In the genomic region with DNA sequence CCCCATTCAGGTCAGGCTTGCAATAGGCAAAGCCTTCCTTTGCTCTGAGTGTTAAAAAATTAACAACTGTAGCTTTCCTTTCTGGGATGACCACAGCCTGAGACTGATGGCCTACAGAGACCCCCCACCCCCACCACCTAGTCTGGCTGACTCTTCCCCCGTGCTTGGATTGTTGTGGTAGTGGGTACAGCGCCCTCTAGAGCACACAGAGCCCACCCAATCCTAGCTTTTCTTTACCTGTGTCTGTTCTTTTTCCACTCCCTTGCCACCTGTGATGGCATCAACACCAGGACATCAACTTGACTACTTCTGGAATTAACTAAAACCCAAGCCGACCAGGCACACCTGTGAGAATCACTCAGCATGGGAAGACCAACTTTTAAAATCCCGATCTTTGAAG, we compare ENCODE assay signal across 20 mouse cellular contexts.
DNase-seq lines count a peak whose midpoint lies in the region; TF ChIP-seq lines count a peak whose summit lies in the region.
"Had no signal": no experiment of that assay in that cellular context is flagged by ENCODE, and none has a peak within 500 bp of the region (broad histone marks: within the 10 kb centered on the region; RNA-seq: fewer than 3 reads in every experiment).

No protein-coding gene starts in this region.

- H3K27me3 ChIP-seq in thymus, adult 2 months (ENCODE audit: control insufficient read depth, insufficient read depth, low read length), result no peaks in the 10 kb centered on the region
- H3K27me3 ChIP-seq: stomach, embryonic 15.5 days had no signal

- peak; percentile 39 for TF ChIP-seq CTCF in layer of hippocampus, adult 2 months (conservative IDR thresholded peaks at IDR 0.05)
- no peak for TF ChIP-seq CTCF in thymus, adult 2 months (IDR thresholded peaks at IDR 0.05; ENCODE audit: borderline replicate concordance, control insufficient read depth, extremely low read depth, insufficient read depth, low read length, poor library complexity)

- no peak overlapping the region for H3K27ac ChIP-seq in layer of hippocampus, adult 2 months
- no peak overlapping the region for H3K27ac ChIP-seq in thymus, adult 2 months (ENCODE audit: control insufficient read depth, insufficient read depth, low read length)
- H3K27ac ChIP-seq: forebrain, embryonic 15.5 days; hindbrain, embryonic 10.5 days; hindbrain, postnatal 0 days; macrophage; stomach, embryonic 15.5 days had no signal

- H3K4me1 ChIP-seq in thymus, adult 2 months (replicated peaks; ENCODE audit: control insufficient read depth, insufficient read depth, low read length), result peaks cover 8% of the 10 kb centered on the region
- H3K4me1 ChIP-seq: forebrain, embryonic 15.5 days had no signal

- no peak for TF ChIP-seq POLR2A in thymus, adult 2 months (IDR thresholded peaks at IDR 0.05; ENCODE audit: control insufficient read depth, extremely low read depth, insufficient read depth, low read length, poor library complexity)

- WGBS in thymus, adult 2 months, result 68% methylated on average over 4 of the region's 4 CpGs

- DNase-seq in layer of hippocampus, adult 2 months (ENCODE audit: low spot score in 2 of 2), result no peak
- DNase-seq in layer of hippocampus, postnatal 36 days, result no peak
- DNase-seq in thymus, adult 2 months, result peak; percentile 21
- no peak for DNase-seq in thymus, postnatal 10 days (ENCODE audit: low spot score in 2 of 2)
- DNase-seq in naive thymus-derived CD4-positive, alpha-beta T cell, adult 2 months (ENCODE audit: low read depth), result peak; percentile 13
- DNase-seq in urinary bladder, adult 2 months (ENCODE audit: low spot score), result no peak
- no peak for DNase-seq in cerebellum, adult 9-10 months
- DNase-seq: adrenal gland, postnatal 25 days; cerebellum, postnatal 25 days; embryo, embryonic 11 days; gastrocnemius, postnatal 36 days; kidney, adult 2 months; kidney, postnatal 10 days; lung, adult 2 months; right cerebral cortex, postnatal 14 days had no signal

- H3K36me3 ChIP-seq in thymus, adult 2 months (ENCODE audit: control insufficient read depth, insufficient read depth, low read length), result no peaks in the 10 kb centered on the region
- H3K36me3 ChIP-seq: forebrain, embryonic 15.5 days; hindbrain, embryonic 10.5 days; stomach, embryonic 15.5 days had no signal

- no peak overlapping the region for H3K4me3 ChIP-seq in layer of hippocampus, adult 2 months
- no peak overlapping the region for H3K4me3 ChIP-seq in thymus, adult 2 months (ENCODE audit: control insufficient read depth, insufficient read depth, low read length)
- H3K4me3 ChIP-seq: forebrain, embryonic 15.5 days; hindbrain, embryonic 10.5 days; stomach, embryonic 15.5 days had no signal

Comparison
In these comparisons a context has a peak if more than half of its experiments do, and no peak if none do; other contexts are left out.
1. DNase-seq: peak in thymus, adult 2 months (single experiment) and naive thymus-derived CD4-positive, alpha-beta T cell, adult 2 months (single experiment); none in layer of hippocampus, adult 2 months (0 of 2), layer of hippocampus, postnatal 36 days (0 of 2), thymus, postnatal 10 days (0 of 2), urinary bladder, adult 2 months (single experiment) and cerebellum, adult 9-10 months (single experiment).